Mouse (Mus musculus) cortical plate, adult 2 months (tissue): ENCODE results near the gene Bicc1.

Experiments
- CTCF ChIP-seq: fragments of 200-500 bp; IDR thresholded peaks from 2 replicates; pipeline ENCODE4 v1.5.1; 2011; ENCODE audit warnings: mild to moderate bottlenecking, control low read depth, low read length; ENCODE audit not compliant: insufficient read depth; ENCODE audit errors: extremely low read depth
- POLR2A ChIP-seq: fragments of 200-500 bp; IDR thresholded peaks from 2 replicates; pipeline ENCODE4 v1.6.1; 2011; ENCODE audit warnings: mild to moderate bottlenecking, low read length, control low read depth; ENCODE audit not compliant: insufficient read depth; ENCODE audit errors: extremely low read depth

DNA sequence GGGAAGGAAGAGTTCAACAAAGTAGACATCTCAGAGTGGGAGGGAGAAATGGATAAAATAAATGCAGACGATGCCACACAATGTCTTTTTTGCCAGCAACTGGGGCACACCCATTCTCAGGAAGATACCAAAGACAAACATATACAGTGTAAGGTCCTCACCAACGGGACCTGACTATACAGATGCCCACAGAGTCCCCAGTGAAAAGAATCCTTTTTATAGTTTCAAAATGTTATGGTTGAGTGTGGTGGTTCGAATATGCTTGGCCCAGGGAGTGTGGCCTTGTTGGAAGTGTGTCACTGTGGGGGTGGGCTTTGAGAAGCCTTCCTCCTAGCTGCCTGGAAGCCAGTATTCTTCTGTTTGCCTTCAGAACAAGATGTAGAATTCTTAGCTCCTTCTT is 223.5 kb downstream of the Bicc1 start:
- TF ChIP-seq CTCF (no peak), POLR2A (no peak)
